Mouse (Mus musculus) central nervous system, embryonic 11.5 days (tissue): ENCODE measurements around the gene Tlcd2. TPM values are rescaled to one million over a fixed set of nuclear protein-coding genes. Genes with fewer than 3 reads are reported as not detected.

Source experiments
- polyA plus RNA-seq: library from polyadenylated mRNA; depleted of rRNA; stranded (reverse); fragments of >200 nt; gene quantifications from 2 replicates; pipeline ENCODE4 v1.2.3, GENCODE M21; 2012; rRNA removed

The Tlcd2 gene
- 4.6 and 6.8 TPM in 2 replicates for polyA plus RNA-seq

DNA sequence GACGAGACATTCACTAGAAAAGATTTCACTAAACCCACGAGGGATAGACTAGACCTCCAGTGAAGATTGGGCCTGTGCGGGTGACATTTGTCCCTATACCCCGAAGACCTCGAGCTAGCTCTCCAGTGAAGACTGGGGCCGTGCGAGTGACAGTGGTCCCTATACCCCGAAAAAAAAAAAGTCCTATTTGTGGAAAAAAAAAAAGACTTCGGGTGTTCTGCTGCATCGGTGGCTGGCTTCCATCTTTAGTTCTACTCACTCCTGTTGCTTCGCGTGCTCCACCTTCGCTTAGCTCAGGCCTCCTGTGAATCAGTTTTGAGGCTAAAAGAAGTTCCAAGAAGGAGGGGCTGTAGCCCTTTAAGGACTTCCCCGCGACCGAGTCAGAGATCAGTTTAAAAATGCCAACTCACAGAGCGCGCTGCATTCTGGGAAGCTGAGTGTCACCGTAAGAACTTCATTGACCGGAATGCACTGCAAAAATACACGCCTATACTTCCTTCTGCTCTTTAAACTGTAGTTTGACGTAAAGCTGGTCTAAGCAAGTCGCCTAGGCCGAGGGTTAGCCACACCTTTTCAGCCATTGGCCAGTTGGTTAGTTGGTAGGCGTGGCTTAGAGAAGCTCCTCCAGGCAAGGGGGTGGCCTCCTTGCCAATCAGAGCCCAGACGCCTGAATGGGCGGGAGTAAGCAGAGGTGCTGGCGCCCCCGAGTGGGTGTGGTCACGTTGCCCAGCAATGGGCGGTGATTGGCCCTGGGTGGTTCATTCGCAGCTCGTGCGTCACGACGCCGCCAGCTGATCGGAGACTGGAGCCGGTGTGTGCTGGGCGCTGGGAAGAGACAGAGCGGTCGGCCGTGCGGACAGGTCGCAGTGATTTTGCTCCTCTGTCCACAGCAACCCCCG lies at the start of gene Tlcd2:
Gene Tlcd2 (plus strand): TSS at position 872 of the 899 bp plus-strand sequence.

DNA sequence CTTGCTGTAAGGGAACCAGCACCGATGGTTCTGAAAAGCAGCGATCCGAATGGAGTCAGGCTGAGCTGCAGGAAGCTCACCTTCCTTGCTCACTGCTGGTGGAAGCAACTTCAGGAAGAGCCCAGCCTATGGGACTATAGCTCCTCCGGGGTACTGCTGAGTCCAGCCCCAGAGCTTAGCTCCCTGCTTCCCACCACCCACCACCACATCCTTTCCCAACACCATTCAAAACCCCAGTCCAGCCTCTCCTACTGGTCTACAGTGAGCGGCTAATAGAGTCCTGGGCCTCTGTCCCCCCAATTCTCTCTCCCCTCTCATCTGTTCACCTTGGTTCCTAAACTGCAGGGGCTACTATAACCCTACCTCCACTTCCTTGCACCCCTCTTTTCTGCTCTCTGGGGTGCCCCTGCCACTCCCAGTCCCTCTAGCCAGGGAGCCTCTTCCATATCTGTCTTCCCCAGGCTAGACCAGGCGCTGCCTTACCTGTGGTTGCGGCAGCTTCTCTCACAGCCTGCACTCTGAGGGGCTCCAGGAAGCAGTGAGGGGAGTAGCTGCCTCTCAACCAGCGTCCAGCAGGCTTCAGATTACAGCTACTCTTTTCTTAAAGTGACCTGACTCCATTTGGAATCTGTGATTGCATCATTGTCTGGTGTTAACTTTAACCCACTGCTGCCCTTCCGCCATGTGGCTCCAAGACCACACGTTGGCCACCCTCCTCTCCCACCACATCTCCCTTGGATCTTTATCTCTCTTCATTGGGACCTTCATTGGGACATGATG lies 39.3 kb upstream of the Tlcd2 start, which contains the start of gene Serpinf1:
Gene Serpinf1 (minus strand): TSS at position 689 of the 780 bp plus-strand sequence.

DNA sequence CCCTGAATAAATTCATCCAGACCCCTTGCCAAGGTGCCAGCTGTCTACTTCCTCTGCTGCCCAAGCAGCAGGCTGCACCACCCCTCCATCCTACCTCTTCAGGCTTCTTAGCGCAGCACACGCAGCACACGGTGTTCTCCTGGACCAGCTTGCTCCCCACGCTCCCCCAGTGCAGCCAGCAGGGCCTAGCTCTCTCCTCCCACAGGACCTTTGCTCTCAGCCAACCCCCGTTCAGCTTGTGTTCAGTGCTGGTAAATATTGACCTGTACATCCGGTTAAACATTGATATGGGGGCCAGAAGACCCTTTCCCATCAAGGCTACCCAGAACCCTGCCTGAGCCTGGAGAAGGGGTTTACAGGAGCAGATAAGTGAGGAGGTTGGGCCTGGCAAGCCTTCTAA lies 22.2 kb upstream of the Tlcd2 start, which contains the start of gene Serpinf2:
Gene Serpinf2 (minus strand): TSS at position 229 of the 400 bp plus-strand sequence.

DNA sequence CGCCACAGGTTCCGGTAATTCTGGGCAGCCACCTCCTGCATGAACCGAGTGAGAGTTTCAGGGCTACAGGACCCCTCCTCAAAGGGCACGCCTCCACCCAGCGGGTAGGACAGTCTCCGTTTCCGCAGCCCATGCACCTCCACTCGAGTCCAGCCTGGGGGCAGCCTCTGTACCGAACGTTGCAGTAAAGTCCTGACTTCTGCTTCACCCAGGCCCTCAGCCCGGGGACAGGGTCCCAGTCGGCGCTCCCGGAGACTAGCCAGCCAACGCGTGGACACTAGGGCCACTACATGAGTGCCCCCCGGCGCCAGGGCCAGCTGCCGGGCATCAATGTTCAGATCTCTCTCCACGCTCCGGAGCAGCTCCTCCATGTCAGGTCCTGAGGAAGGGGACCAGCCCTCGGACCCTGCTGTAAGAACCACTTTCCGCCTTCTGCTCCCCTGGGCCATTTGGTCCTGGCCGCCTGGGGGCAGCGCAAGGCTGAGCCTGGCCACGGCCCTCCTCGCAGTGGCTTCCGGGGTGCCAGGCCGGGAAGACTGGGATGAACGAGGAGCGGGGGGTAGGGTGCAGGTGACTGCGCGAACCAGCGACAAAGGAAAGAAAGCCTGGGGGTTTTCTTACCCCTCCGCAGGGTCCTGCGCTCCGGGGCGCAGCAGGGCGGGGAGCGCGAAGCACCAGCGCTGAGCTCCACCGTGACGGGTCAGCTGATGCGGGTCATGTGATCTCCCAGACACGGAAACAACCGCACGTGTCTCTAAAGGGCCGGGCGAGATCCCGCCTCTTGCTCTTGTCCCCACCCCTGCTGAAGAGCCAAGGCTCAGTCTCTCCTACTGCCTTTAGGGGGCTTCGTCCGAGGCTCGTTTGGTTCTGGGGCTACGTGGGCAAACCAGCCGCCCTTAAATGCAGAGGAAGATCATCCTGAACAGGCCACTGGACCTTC lies 7.3 kb upstream of the Tlcd2 start, which contains the start of gene Wdr81:
Gene Wdr81 (minus strand): TSS at position 727 of the 940 bp plus-strand sequence.

DNA sequence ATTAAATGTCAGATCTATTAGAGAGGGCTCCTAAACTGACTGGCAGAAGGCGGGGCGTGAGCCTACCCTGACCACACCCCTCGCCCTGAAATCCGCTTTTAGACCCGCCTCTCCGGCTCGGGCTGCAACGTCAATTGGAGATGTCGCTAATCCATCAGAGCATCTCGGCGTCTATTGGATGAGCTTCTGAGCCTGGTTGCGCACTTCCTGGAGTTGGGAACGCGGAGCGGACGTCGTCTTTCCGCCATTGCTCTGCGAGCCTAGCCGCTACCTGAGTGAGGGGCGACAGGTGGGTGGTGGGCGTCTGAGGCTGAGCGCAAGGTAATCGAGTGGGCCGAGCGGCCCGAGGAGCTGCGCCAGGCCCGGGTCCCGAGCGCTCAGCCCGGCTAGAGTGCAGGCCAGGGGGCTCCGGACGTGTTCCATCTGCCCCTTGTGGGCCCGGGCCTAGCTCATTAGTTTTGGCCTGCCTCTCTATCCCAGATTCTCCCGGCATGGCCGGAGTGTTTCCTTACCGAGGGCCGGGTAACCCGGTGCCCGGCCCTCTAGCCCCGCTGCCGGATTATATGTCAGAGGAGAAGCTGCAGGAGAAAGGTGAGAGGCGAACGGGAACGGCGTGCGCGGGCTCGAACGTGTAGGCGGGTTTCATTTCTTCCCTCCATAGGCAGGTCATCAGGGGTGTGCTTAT lies 25.2 kb downstream of the Tlcd2 start, which contains the start of gene Prpf8:
Gene Prpf8 (plus strand): TSS at position 216 of the 685 bp plus-strand sequence.

DNA sequence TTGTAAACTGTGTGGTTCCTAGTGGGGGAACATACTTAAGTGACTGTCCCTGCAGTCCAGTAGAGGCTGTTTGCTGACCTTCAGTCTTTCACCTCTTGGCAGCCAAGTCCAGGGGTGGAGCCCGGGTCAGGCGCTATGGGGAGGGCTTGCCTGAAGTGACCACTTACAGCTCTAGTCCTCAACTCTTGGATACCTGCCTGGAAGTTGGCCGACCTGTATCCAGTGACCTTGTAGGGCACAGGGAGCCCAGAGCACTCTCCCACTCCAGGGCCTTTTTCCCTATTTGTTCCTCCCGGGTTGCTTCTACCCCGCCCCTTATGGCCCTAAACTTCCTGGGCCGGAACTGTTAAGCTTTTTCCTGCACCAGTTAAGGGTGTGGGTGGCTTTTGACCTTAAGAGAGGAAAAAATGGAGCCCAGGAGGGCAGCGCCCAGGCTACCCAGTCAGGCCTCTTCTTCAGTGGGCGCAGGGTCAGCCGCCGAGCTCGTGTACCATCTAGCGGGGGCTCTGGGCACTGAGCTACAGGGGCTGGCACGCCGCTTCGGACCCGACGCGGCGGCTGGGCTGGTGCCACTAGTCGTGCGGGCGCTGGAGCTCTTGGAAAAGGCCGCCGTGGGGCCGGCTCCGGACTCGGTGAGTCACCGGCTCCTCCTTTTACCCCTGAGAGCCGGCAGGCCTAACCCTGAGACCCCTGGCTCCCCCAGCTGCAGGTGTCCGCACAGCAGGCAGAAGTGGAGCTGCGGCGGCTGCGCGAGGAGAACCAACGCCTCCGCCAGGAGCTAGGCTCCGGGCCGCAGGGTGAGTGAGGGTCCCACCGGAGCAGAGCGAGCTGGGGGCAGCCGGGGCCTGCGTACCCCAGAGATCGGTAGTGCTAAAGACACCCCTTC lies 48.5 kb downstream of the Tlcd2 start, which contains the start of gene Rilp:
Gene Rilp (plus strand): TSS at position 354 of the 886 bp plus-strand sequence.

DNA sequence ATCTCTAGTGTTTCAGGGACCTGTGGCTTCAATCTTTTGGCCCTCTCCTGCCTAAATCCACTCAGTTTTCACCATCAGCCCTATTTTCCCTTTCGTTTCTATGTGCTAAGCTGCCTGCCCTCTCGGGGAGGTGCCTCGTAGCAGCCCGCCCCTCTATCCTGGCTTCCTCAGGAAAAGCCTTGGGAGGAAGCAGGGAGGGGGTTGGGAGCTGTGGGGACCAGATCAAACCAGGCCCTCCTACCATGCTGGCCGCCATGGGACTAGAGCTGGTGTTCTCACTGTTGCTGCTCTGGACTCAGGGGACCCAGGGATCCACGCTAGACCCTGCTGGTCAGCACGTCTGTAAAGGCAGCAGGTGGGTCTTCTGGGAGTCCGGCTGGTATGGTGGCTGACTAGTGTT lies 51.8 kb downstream of the Tlcd2 start, which contains the start of gene Scarf1:
Gene Scarf1 (plus strand): TSS at position 205 of the 400 bp plus-strand sequence.

Other genes with a start within 250 kb of the Tlcd2 start
- 74.6 and 89.8 TPM in 2 replicates for gene Rpa1, start 113.4 kb upstream of the Tlcd2 start, polyA plus RNA-seq
- gene Smyd4, start 113.3 kb upstream of the Tlcd2 start, polyA plus RNA-seq: 7.7 and 8.6 TPM in 2 replicates
- 32.3 and 55.1 TPM in 2 replicates for gene Serpinf1, start 39.0 kb upstream of the Tlcd2 start, polyA plus RNA-seq
- gene Serpinf2, start 22.1 kb upstream of the Tlcd2 start, polyA plus RNA-seq: 14.3 and 19.1 TPM in 2 replicates
- gene Wdr81, start 7.0 kb upstream of the Tlcd2 start, polyA plus RNA-seq: 7.7 and 7.8 TPM in 2 replicates
- 93.0 and 133 TPM in 2 replicates for gene Prpf8, start 25.1 kb downstream of the Tlcd2 start, polyA plus RNA-seq
- gene Rilp, start 48.4 kb downstream of the Tlcd2 start, polyA plus RNA-seq: 0.80 and 0.82 TPM in 2 replicates
- gene Scarf1, start 51.8 kb downstream of the Tlcd2 start, polyA plus RNA-seq: 5.1 and 5.9 TPM in 2 replicates
- 9.0 and 10.9 TPM in 2 replicates for gene Slc43a2, start 70.0 kb downstream of the Tlcd2 start, polyA plus RNA-seq
- 85.2 and 116 TPM in 2 replicates for gene Pitpna, start 126.4 kb downstream of the Tlcd2 start, polyA plus RNA-seq
- gene Inpp5k, start 169.3 kb downstream of the Tlcd2 start, polyA plus RNA-seq: 24.6 and 29.0 TPM in 2 replicates
- gene Myo1c, start 188.8 kb downstream of the Tlcd2 start, polyA plus RNA-seq: 17.7 and 19.2 TPM in 2 replicates
- 102 and 115 TPM in 2 replicates for gene Crk, start 217.5 kb downstream of the Tlcd2 start, polyA plus RNA-seq